Mouse (Mus musculus) T-helper 17 cell (primary cell): ENCODE results near the gene Sbpl.
"Not testable (repeated sequence)": the region's sequence is repeated elsewhere in the genome, so short reads cannot be mapped to it uniquely, and the experiment has no call there.

Source experiments
- in situ Hi-C, 2 experiments: fragments of 300-600 bp; cut with MboI, MseI; formaldehyde crosslinking; loops; 1 replicate in 1 of 2; 2 replicates in 1 of 2; pipeline ENCODE4 v1.15.1; 2025; ENCODE audit warnings: high pct_unique_total_duplicates in 2 of 2

Gene Sbpl

DNA sequence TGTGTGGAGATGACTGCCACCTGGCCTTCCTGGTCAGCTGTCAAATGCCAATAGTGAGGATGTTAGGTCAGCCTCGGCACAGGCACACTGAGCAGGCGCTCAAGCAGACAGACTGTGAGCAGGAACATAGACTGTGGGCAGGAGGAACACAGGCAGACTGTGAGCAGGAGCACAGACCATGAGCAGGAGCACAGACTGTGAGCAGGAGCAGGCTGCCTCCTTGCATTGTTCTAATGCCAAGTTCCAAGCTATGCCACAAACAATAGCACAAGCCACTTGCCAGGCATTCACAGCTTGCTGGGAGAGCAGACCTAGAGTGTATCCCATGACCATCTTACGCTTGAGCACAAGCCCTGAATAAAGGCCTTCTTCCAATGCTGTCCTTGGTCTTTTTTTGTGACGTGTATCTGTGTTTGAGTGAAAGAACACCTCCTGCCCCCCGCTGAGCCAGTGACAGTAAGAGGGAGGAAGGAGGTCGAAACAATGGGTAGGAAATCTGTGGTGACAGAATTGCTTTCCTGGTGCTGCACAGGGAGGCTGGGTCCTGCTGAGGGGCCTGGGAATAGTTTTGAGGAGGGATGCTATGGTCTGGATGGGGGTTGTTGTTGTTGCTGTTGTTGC, 10.8 kb upstream of the Sbpl start:
- in situ Hi-C loops, result loop anchor here in 1 of 2 experiments (5.0 to 10.0 kb wide), 2 partner anchors 199 to 989 kb away; no protein-coding TSS in a partner anchor

- in situ Hi-C loops, result loop anchor here (5.0 to 10.0 kb wide), 3 partner anchors 36 to 993 kb away; partner anchors contain the start of gene Prss22 (in 1 of the 2)
Observed at GRCm38 (mm10) chr17:23961573-23962122, 6.6 kb upstream of the Sbpl start.

DNA sequence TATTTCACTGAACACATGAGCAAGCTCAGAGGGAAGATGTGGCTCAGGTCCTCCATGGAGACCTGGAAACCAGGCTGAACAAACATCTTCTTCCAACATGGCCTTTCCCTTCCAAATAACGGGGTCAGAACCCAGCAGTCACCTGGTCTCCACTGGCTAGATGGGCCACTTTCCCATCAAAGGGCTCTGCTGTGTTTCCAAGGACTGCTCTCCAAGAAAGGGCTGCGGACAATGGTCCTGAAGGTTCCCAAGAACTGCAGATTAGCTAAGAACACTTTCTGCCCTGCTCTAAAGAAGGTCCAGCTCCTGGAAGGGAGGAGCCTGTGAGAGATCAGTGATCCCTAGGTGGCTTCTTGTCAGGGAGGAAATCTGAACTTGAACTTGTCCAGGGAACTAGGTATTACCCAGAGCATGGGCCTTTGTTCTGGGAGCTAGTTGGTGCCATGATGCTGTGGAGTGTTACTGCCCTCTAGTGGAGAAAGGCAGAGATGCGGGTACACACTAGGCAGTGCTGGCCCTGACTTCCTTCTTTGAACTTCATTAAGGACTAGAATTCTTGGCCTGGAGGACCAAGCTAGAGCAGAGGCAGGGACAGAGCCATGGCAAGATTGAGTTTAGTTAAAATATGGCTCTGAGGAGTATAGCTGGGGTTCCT, 5.1 kb upstream of the Sbpl start:
- in situ Hi-C loops, result loop anchor here (5.0 to 10.0 kb wide), 3 partner anchors 37 to 995 kb away; partner anchors contain the start of gene Prss22 (in 1 of the 2)

DNA sequence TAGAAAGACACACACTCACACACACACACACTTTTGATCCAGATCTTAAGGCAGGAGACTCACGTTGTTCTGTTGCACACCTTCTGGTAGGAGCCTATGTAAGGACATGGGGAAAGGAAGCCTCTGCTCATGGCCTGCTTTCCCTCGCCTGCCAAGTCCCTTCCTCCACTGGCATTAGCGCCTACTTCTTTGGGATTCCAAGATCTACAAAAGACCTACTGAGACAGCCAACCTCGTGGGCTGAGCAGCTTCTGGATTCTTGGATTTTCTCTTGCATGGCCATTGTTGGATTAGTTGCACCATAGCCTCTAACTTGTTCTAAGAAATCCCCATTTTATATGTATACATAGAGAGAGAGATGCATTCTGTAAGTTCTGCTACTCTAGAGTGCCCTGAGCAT, 4.2 kb downstream of the Sbpl start:
- in situ Hi-C loops, result loop anchor here in 1 of 2 experiments (5.0 kb wide), 1 partner anchor 34 kb away; the partner anchor contains the start of gene Dcpp3

GRCm38 (mm10) chr17:23949068-23949467, 6.0 kb downstream of the Sbpl start:
- in situ Hi-C loops, result no loop called here

- in situ Hi-C loops, result not testable (repeated sequence)
Observed at GRCm38 (mm10) chr17:23947486-23947885, 7.6 kb downstream of the Sbpl start.

GRCm38 (mm10) chr17:23941372-23941771, 13.7 kb downstream of the Sbpl start, which contains the start of gene Sbp:
TSS of gene Sbp (plus strand) at chr17:23941672.
- in situ Hi-C loops, result no loop called here

GRCm38 (mm10) chr17:23931157-23931556, 23.9 kb downstream of the Sbpl start:
- in situ Hi-C loops, result no loop called here

GRCm38 (mm10) chr17:23925090-23925493, 30.0 kb downstream of the Sbpl start:
- in situ Hi-C loops, result no loop called here

DNA sequence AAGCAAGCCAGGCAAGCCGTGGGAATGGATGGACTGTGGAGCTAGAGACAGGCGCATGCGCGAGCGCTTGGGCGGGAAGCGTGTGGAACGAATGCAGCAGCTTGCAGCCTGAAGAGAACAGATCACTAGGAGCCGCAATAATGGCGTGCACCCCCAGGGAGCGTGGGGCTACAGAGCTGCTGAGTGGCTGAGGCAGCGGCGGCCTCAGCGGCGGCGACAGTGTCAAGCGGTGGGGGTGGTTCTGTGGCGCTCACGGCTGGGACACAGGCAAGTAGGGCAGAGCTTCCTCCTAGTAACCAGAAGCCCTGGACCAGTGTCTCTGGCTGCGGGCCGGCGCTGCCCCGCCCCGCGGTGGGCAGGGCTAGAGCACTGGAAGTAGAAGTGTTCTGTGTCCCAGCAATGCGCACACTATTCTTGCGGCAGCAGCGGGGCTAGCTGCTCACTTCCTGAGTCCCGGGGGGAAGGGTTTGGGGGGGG, 30.5 kb downstream of the Sbpl start:
- in situ Hi-C loops, result loop anchor here in 1 of 2 experiments (5.0 kb wide), 1 partner anchor 42 kb away; the partner anchor contains the start of genes Dcpp1 and Dcpp2

DNA sequence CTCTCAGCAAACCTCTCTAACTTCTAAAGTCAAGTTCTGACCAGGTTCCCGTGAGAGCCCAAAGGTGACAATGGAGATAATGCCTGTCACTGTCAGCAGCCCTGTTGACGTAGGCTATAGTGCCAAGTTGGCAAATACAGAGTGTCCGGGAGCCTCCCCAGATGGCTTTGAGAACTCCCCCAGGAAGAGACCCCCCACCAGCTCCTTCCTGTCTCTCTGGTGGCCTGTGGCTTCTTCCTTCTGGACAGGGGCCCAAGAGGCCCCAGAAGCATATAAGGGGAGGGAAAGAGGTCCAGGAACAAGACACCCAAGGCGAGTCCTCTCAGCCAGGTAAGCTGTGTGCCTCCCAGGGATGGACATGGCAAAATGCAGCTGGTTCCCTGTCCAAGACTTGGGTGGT, 37.9 kb downstream of the Sbpl start, which contains the start of gene Dcpp3:
Gene Dcpp3 (plus strand): TSS at position 301 of the 400 bp plus-strand sequence.
- in situ Hi-C loops, result loop anchor here in 1 of 2 experiments (5.0 kb wide), 1 partner anchor 35 kb away; no protein-coding TSS in a partner anchor
